ENCODE assay signal across 11 mouse cellular contexts in the genomic region with DNA sequence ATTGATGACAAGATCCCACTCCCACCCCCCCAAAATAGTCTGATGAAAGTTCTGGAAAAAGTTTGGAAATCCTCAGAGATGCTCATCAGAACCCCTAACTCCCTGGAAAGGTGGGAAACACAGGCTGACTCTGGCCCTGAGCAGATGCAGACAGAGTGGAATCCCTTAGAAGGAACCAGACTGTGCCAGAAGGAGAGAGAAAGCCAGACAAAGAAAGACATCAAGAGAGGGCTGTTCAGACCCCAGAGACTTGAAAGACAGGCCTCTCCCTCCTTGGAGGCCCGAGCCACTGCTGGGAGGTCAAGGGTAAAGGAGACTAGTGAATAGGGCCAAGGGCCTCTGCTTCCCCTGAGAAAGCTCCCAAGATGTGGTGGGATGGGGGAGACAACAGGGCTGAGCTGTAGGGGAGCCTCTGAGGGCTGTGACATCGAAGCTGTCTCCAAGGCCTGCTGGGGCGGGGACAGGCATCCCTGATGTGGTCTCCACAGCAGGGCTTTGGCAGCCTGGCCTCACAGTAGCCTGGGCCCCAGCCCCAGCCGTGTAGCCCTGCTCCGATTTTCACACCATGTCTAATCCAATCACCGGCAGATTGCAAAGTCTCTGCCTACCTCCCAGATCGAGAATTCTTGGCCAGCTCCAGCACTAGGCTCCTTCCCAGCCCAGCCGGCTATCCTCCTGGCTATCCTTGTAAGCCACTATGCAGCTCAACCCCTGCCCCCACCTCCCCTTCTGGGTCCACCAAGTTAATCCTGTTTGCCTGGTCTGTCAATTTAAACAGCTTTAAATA.
DNase-seq lines count a peak whose midpoint lies in the region; ATAC-seq lines count a peak whose summit lies in the region.
"Had no signal": no experiment of that assay in that cellular context is flagged by ENCODE, and none has a peak within 500 bp of the region (broad histone marks: within the 10 kb centered on the region; RNA-seq: fewer than 3 reads in every experiment).

No protein-coding gene starts in this region.

- H3K4me1 ChIP-seq in forebrain, embryonic 15.5 days, result peaks cover 29% of the 10 kb centered on the region
- peaks cover 49% of the 10 kb centered on the region for H3K4me1 ChIP-seq in midbrain, embryonic 13.5 days (replicated peaks)

- no peaks in the 10 kb centered on the region for H3K27me3 ChIP-seq in forebrain, embryonic 15.5 days
- peaks cover 24% of the 10 kb centered on the region for H3K27me3 ChIP-seq in midbrain, embryonic 13.5 days

- peak overlapping the region; percentile 77 for H3K27ac ChIP-seq in forebrain, embryonic 15.5 days (replicated peaks)
- peak overlapping the region; percentile 78 for H3K27ac ChIP-seq in midbrain, embryonic 13.5 days

- intact Hi-C loops in gastrocnemius, postnatal 14 days (cut with DNase I; ENCODE audit: low total_unique reads), result no loop called here

- peak; percentile 21 for DNase-seq in gastrocnemius, postnatal 14 days
- no peak for DNase-seq in gastrocnemius, adult 8-10 months (ENCODE audit: low spot score in 2 of 2)
- peak; percentile 34 for DNase-seq in ZHBTc4 (ENCODE audit: low read depth, low spot score)
- DNase-seq in spleen, adult 18-20 months, result no peak
- no peak for DNase-seq in thymus, adult 18-20 months
- DNase-seq: heart, postnatal 14 days; thymus, adult 2 months had no signal

- H3K9ac ChIP-seq in forebrain, embryonic 15.5 days (replicated peaks), result no peak overlapping the region
- no peak overlapping the region; the same call in 1 of the 2 replicates for H3K9ac ChIP-seq in midbrain, embryonic 13.5 days (replicated peaks)

- no peaks in the 10 kb centered on the region for H3K9me3 ChIP-seq in forebrain, embryonic 15.5 days
- H3K9me3 ChIP-seq in midbrain, embryonic 13.5 days, result no peaks in the 10 kb centered on the region

- H3K4me2 ChIP-seq in forebrain, embryonic 15.5 days (replicated peaks), result no peak overlapping the region
- no peak overlapping the region for H3K4me2 ChIP-seq in midbrain, embryonic 13.5 days (replicated peaks)
- H3K4me2 ChIP-seq: liver, embryonic 11.5 days had no signal

- H3K4me3 ChIP-seq in forebrain, embryonic 15.5 days, result no peak overlapping the region
- no peak overlapping the region for H3K4me3 ChIP-seq in midbrain, embryonic 13.5 days (replicated peaks)

- WGBS in forebrain, embryonic 15.5 days, result 1% methylated on average over 8 of the region's 8 CpGs
- 7% methylated on average over 8 of the region's 8 CpGs for WGBS in midbrain, embryonic 13.5 days

- peak; percentile 91 for ATAC-seq in forebrain, embryonic 15.5 days (replicated peaks)
- ATAC-seq in midbrain, embryonic 13.5 days, result peak; percentile 96
- ATAC-seq in frontal cortex, adult (ENCODE audit: low TSS enrichment), result no peak

- H3K36me3 ChIP-seq in forebrain, embryonic 15.5 days, result no peaks in the 10 kb centered on the region
- no peaks in the 10 kb centered on the region for H3K36me3 ChIP-seq in midbrain, embryonic 13.5 days

Comparison
In these comparisons a context has a peak if more than half of its experiments do, and no peak if none do; other contexts are left out.
1. DNase-seq: peak in gastrocnemius, postnatal 14 days (single experiment) and ZHBTc4 (single experiment); none in gastrocnemius, adult 8-10 months (0 of 2), spleen, adult 18-20 months (0 of 2) and thymus, adult 18-20 months (0 of 2).